Mouse (Mus musculus) C2C12 (cell line): ENCODE data around the gene Erc1.

Experiments used
- CEBPB ChIP-seq: IDR thresholded peaks from one replicate; pipeline ENCODE4 v1.6.1; 2011; ENCODE audit warnings: low read depth, mild to moderate bottlenecking, control low read depth, moderate library complexity
- CTCF ChIP-seq: IDR thresholded peaks from one replicate; pipeline ENCODE4 v1.5.1; 2011; ENCODE audit not compliant: control insufficient read depth, insufficient read depth, insufficient read length
- MAX ChIP-seq: IDR thresholded peaks from one replicate; pipeline ENCODE4 v1.6.1; 2011; ENCODE audit warnings: mild to moderate bottlenecking, control low read depth
- MYOD1 ChIP-seq: IDR thresholded peaks from one replicate; pipeline ENCODE4 v1.6.1; 2011; ENCODE audit warnings: low read depth; ENCODE audit not compliant: control insufficient read depth, insufficient read length
- MYOG ChIP-seq: IDR thresholded peaks from one replicate; pipeline ENCODE4 v1.6.1; 2011; ENCODE audit not compliant: control insufficient read depth, insufficient read length; ENCODE audit errors: extremely low read depth
- USF1 ChIP-seq: IDR thresholded peaks from one replicate; pipeline ENCODE4 v1.6.1; 2011; ENCODE audit warnings: low read depth, mild to moderate bottlenecking, control low read depth, moderate library complexity

- TF ChIP-seq CTCF (no peak), USF1 (no peak), MYOG (no peak), MYOD1 (no peak), CEBPB (no peak), MAX (no peak)
Measured at GRCm38 (mm10) chr6:119585652-119586375, 262.2 kb downstream of the Erc1 start.
